Mouse (Mus musculus): ENCODE data around the gene Dcakd. TPM values are rescaled to one million over a fixed set of nuclear protein-coding genes. Genes with fewer than 3 reads are reported as not detected.

The Dcakd gene
- total and polyA plus RNA-seq, 2 experiments from 2014 or later: 165 to 191 TPM

DNA sequence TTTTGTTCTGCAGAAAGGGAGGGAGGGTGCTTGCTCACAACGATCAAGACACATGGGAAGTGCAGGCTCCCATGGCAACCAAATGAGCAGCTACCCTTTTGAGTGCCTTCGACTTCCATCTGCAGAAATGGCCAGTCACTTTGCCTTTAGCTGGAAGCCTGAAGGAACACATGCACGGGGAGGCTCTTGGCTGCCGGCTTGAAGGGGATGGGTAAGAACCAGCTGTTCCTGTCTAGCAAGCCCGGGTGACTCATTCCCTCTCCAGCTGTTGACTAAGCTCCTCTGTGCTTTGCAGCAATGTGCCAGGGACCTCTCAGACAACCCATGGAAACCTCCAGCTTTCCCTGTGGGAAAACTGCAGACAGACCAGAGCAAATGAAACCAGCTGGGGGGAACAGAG, 24.9 kb downstream of the Dcakd start:
- no peak for TF ChIP-seq CTCF (IDR thresholded peaks at IDR 0.05)
- DNase-seq (ENCODE audit: low spot score) (peak; percentile 65), ATAC-seq (ENCODE audit: low FRiP score) (0 out of 2 replicates have a peak, but pooled peaks have one; percentile 31)
- 0 out of 2 replicates have a peak, but pooled peaks cover 3% of the 10 kb centered on the region for H3K4me1 ChIP-seq (ENCODE audit: insufficient read depth, low read length)
- H3K27ac ChIP-seq (ENCODE audit: low read depth, low read length): peak overlapping the region; percentile 43; the same call in 1 of the 2 replicates
- H3K27me3 ChIP-seq (ENCODE audit: insufficient read depth, low read length): no peaks in the 10 kb centered on the region
- H3K4me3 ChIP-seq (ENCODE audit: low read depth, low read length): no peak overlapping the region
- no peak overlapping the region for H3K4me2 ChIP-seq (ENCODE audit: low read depth, low read length, poor library complexity, severe bottlenecking)
- no peaks in the 10 kb centered on the region for H3K9me3 ChIP-seq (ENCODE audit: low read length)
- H3K36me3 ChIP-seq (ENCODE audit: insufficient read depth, low read length): peaks cover 12% of the 10 kb centered on the region
- WGBS: 49% methylated on average over 5 of the region's 5 CpGs
- H3K9ac ChIP-seq (replicated peaks; ENCODE audit: low read length, poor library complexity, severe bottlenecking): no peak overlapping the region

DNA sequence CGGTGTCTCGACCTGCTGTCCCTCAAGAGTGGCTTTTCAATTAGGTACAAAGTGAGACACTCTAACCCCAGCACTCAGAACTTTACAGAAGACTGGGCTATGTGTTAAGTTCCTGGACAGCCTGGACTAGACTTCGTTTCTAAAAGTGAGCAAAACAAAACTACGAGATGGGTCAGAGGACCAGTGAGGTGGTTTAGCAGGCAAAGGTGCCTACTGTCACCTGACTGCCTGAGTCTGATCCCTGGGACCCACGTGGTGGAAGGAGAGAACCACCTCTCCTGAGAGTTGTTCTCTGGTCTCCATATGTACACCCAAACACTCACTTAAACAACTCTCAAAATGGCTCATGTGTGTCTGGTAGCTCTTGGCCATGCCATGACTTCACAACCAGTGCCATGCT, 27.1 kb downstream of the Dcakd start:
- DNase-seq (ENCODE audit: low spot score) (no peak), ATAC-seq (ENCODE audit: low FRiP score) (no peak)
- no peak for TF ChIP-seq CTCF (IDR thresholded peaks at IDR 0.05)
- WGBS: 80% methylated on average over 5 of the region's 5 CpGs
- Histone ChIP-seq H3K27me3 (ENCODE audit: insufficient read depth, low read length) (no peaks in the 10 kb centered on the region), H3K9ac (replicated peaks; ENCODE audit: low read length, poor library complexity, severe bottlenecking) (no peak overlapping the region), H3K4me2 (ENCODE audit: low read depth, low read length, poor library complexity, severe bottlenecking) (no peak overlapping the region), H3K4me3 (ENCODE audit: low read depth, low read length) (no peak overlapping the region), H3K4me1 (ENCODE audit: insufficient read depth, low read length) (0 out of 2 replicates have a peak, but pooled peaks cover 3% of the 10 kb centered on the region), H3K9me3 (ENCODE audit: low read length) (no peaks in the 10 kb centered on the region), H3K36me3 (ENCODE audit: insufficient read depth, low read length) (peaks cover 30% of the 10 kb centered on the region), H3K27ac (ENCODE audit: low read depth, low read length) (no peak overlapping the region)

DNA sequence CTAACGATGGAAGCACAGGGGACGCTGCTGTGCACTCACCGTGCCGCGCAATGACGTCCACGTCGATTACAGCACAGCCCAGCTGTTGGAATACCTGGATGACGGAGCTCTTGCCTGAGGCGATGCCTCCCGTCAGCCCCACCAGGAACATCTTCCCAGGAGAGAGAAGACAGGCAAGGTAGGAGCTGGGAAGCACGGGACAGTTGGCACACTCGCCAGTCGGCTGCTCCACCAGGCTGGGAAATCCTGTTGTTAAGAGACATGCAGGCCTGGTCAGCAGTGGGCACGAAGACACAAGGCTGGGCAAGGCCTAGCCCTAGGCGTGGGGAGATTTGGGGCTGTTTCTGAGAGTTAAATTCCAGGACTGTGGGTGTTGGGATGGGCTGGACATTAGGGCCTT, 28.0 kb downstream of the Dcakd start:
- ATAC-seq (ENCODE audit: low FRiP score) (no peak), DNase-seq (ENCODE audit: low spot score) (no peak)
- Histone ChIP-seq H3K4me2 (ENCODE audit: low read depth, low read length, poor library complexity, severe bottlenecking) (no peak overlapping the region), H3K4me1 (ENCODE audit: insufficient read depth, low read length) (0 out of 2 replicates have a peak, but pooled peaks cover 3% of the 10 kb centered on the region), H3K27me3 (ENCODE audit: insufficient read depth, low read length) (no peaks in the 10 kb centered on the region), H3K9me3 (ENCODE audit: low read length) (no peaks in the 10 kb centered on the region), H3K9ac (replicated peaks; ENCODE audit: low read length, poor library complexity, severe bottlenecking) (no peak overlapping the region), H3K36me3 (ENCODE audit: insufficient read depth, low read length) (peaks cover 40% of the 10 kb centered on the region), H3K27ac (ENCODE audit: low read depth, low read length) (no peak overlapping the region), H3K4me3 (ENCODE audit: low read depth, low read length) (no peak overlapping the region)
- WGBS: 78% methylated on average over 16 of the region's 16 CpGs
- TF ChIP-seq CTCF (IDR thresholded peaks at IDR 0.05): no peak

GRCm38 (mm10) chr11:102999317-102999970, 28.7 kb downstream of the Dcakd start:
- no peak overlapping the region for H3K4me2 ChIP-seq (ENCODE audit: low read depth, low read length, poor library complexity, severe bottlenecking)
- TF ChIP-seq CTCF (IDR thresholded peaks at IDR 0.05): no peak
- ATAC-seq (ENCODE audit: low FRiP score): no peak
- H3K9ac ChIP-seq (replicated peaks; ENCODE audit: low read length, poor library complexity, severe bottlenecking): no peak overlapping the region
- H3K4me3 ChIP-seq (ENCODE audit: low read depth, low read length): no peak overlapping the region
- H3K36me3 ChIP-seq (ENCODE audit: insufficient read depth, low read length): peaks cover 46% of the 10 kb centered on the region
- WGBS: 83% methylated on average over 14 of the region's 14 CpGs
- H3K27ac ChIP-seq (ENCODE audit: low read depth, low read length): no peak overlapping the region
- 0 out of 2 replicates have a peak, but pooled peaks cover 3% of the 10 kb centered on the region for H3K4me1 ChIP-seq (ENCODE audit: insufficient read depth, low read length)
- no peaks in the 10 kb centered on the region for H3K27me3 ChIP-seq (ENCODE audit: insufficient read depth, low read length)
- no peak for DNase-seq (ENCODE audit: low spot score)
- H3K9me3 ChIP-seq (ENCODE audit: low read length): no peaks in the 10 kb centered on the region

DNA sequence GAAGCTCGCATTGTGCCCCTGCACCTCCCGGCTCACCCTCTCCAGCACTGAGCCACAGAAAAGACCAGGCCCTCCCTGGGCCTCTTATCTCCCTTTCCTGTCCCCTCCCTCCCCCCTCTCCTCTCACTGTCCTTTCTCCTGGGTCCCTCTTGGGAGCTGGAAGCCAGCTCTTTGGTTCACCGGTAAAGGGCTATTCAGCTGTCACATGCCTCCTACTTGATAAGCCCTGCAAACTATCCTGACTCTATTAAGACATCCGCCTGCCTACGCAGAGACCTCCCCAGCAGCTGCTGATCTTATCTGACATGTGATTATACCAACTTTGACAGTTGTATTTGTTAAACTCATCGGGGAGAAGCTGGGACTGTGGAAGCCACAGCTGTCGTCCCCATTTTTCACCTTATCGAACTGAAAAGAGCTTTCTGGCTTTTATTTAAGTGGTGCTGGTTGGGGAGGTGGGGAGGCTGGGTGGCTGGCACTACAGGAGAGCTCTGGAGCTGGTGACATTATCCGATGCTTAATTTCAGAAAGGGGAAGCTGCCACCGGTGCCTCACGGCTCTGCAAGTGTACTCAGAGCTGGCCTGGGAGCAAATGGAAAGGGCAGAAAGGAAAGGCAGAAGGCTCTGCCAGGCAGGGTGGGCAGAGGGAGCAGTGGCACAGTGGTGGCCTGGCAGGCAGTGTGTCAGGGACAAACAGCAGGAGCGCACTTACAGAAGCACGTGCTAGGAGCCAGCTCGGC, 29.4 kb downstream of the Dcakd start:
- no peak for DNase-seq (ENCODE audit: low spot score)
- Histone ChIP-seq H3K27me3 (ENCODE audit: insufficient read depth, low read length) (no peaks in the 10 kb centered on the region), H3K4me2 (ENCODE audit: low read depth, low read length, poor library complexity, severe bottlenecking) (no peak overlapping the region), H3K27ac (ENCODE audit: low read depth, low read length) (no peak overlapping the region), H3K4me1 (ENCODE audit: insufficient read depth, low read length) (0 out of 2 replicates have a peak, but pooled peaks cover 3% of the 10 kb centered on the region), H3K9ac (replicated peaks; ENCODE audit: low read length, poor library complexity, severe bottlenecking) (no peak overlapping the region), H3K9me3 (ENCODE audit: low read length) (no peaks in the 10 kb centered on the region), H3K4me3 (ENCODE audit: low read depth, low read length) (no peak overlapping the region), H3K36me3 (ENCODE audit: insufficient read depth, low read length) (peaks cover 53% of the 10 kb centered on the region)
- no peak for ATAC-seq (ENCODE audit: low FRiP score)
- 42% methylated on average over 14 of the region's 14 CpGs for WGBS
- TF ChIP-seq CTCF (IDR thresholded peaks at IDR 0.05): no peak

DNA sequence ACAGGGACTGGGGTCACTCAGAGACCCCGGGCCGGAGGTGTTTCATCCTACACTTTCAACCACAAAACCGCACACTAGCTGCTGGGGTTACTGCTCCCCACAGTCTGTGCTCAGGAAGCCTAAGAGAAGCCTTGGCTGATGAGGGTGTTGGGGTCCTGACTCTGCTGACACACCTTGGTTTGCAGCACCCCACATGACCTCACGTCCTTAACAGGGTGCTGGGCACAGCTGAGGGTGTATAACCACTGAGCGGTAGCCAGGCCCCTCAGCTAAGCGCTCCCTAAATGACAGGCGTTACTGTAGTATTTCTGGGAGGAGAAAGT, 29.9 kb downstream of the Dcakd start:
- DNase-seq (ENCODE audit: low spot score) (no peak), ATAC-seq (ENCODE audit: low FRiP score) (no peak)
- Histone ChIP-seq H3K36me3 (ENCODE audit: insufficient read depth, low read length) (peaks cover 53% of the 10 kb centered on the region), H3K9ac (replicated peaks; ENCODE audit: low read length, poor library complexity, severe bottlenecking) (no peak overlapping the region), H3K4me2 (ENCODE audit: low read depth, low read length, poor library complexity, severe bottlenecking) (no peak overlapping the region), H3K4me3 (ENCODE audit: low read depth, low read length) (no peak overlapping the region), H3K27me3 (ENCODE audit: insufficient read depth, low read length) (no peaks in the 10 kb centered on the region), H3K27ac (ENCODE audit: low read depth, low read length) (no peak overlapping the region), H3K9me3 (ENCODE audit: low read length) (no peaks in the 10 kb centered on the region), H3K4me1 (ENCODE audit: insufficient read depth, low read length) (0 out of 2 replicates have a peak, but pooled peaks cover under 1% of the 10 kb centered on the region)
- 68% methylated on average over 7 of the region's 7 CpGs for WGBS
- no peak for TF ChIP-seq CTCF (IDR thresholded peaks at IDR 0.05)

Measured in midbrain, postnatal 0 days (tissue).